Mouse (Mus musculus) intestine, embryonic 14.5 days (tissue): ENCODE results near the gene Bbip1. TPM values are rescaled to one million over a fixed set of nuclear protein-coding genes. Genes with fewer than 3 reads are reported as not detected.
A peak's percentile ranks its signal among the peaks of the same experiment; 100 is the strongest.
"Not testable (repeated sequence)": the region's sequence is repeated elsewhere in the genome, so short reads cannot be mapped to it uniquely, and the experiment has no call there.

ENCODE experiments used
- ATAC-seq: fragments of 200-750 bp; cut with Nextera tagmentation; replicated peaks from 2 replicates; pipeline ENCODE4 v1.8.0; 2017; ENCODE audit warnings: low read depth, moderate number of reproducible peaks, moderate TSS enrichment, moderate library complexity; ENCODE audit not compliant: low FRiP score, low TSS enrichment
- DNase-seq: peaks from one replicate; pipeline ENCODE4 v3.0.0-alpha.2; 2018; ENCODE audit warnings: low spot score
- H3K27ac ChIP-seq: fragments of 300-500 bp; sonication (generic); 2 replicates; pipeline ENCODE4 v1.5.1; 2014; ENCODE audit warnings: low read depth, mild to moderate bottlenecking, control low read depth
- H3K27me3 ChIP-seq: fragments of 300-500 bp; sonication (generic); replicated peaks from 2 replicates; pipeline ENCODE4 v1.6.1; 2014; ENCODE audit warnings: low read length, control low read depth; ENCODE audit not compliant: control insufficient read depth, insufficient read depth
- H3K36me3 ChIP-seq: fragments of 300-500 bp; sonication (generic); 2 replicates; pipeline ENCODE4 v1.6.1; 2014; ENCODE audit warnings: low read length, control low read depth; ENCODE audit not compliant: control insufficient read depth, insufficient read depth
- H3K4me1 ChIP-seq: fragments of 300-500 bp; sonication (generic); replicated peaks from 2 replicates; pipeline ENCODE4 v1.6.1; 2014; ENCODE audit warnings: low read length, control low read depth, mixed read lengths; ENCODE audit not compliant: control insufficient read depth, insufficient read depth
- H3K4me2 ChIP-seq: fragments of 300-500 bp; sonication (generic); 2 replicates; pipeline ENCODE4 v1.6.1; 2014; ENCODE audit warnings: low read length
- H3K4me3 ChIP-seq: fragments of 300-500 bp; sonication (generic); 2 replicates; pipeline ENCODE4 v1.5.1; 2014; ENCODE audit warnings: low read depth, low read length, control low read depth, mixed read lengths
- H3K9ac ChIP-seq: fragments of 300-500 bp; sonication (generic); 2 replicates; pipeline ENCODE4 v1.6.1; 2014; ENCODE audit warnings: mild to moderate bottlenecking, low read length
- H3K9me3 ChIP-seq: fragments of 300-500 bp; sonication (generic); 2 replicates; pipeline ENCODE4 v1.6.1; 2016; ENCODE audit warnings: low read length, control low read depth; ENCODE audit not compliant: control insufficient read depth
- WGBS: fragments of 180-500 bp; shearing (Covaris S2); extraction: QIAGEN DNeasy Blood & Tissue Kit; methylation state at CpG from one replicate; pipeline ENCODE4 v1.1.7; 2014; 5-methylcytosine and 5-hydroxymethylcytosine counted together
- polyA plus RNA-seq: library from polyadenylated mRNA; unstranded; fragments of >200 nt; fragmentation: Nextera tagmentation; extraction: Ambion mirVana; gene quantifications from 2 replicates; pipeline ENCODE4 v1.2.1, GENCODE M21; 2014

Bbip1 gene
- polyA plus RNA-seq, 1 experiment from 2014 or later: 89.9 TPM

DNA sequence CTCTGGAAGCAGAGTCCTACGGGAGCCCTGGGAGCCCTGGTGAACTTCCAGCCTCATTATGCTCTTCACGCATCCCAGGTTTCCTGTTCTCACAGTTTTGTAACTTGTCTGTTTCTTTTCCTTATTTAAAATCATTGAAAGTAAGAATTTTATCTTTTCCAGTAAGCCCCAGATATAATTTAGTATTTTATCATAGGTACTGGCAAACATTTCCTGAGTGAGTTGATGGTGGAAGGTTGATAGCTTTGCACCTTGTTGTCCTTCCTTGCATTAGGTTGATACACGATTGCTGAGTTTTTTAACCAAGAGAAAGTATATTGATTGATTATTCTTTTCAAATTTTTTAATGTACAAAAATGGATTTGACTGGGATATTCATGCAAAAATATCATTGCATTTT is 24.8 kb upstream of the Bbip1 start:
- Histone ChIP-seq H3K36me3 (no peaks in the 10 kb centered on the region), H3K27ac (no peak overlapping the region), H3K9me3 (no peaks in the 10 kb centered on the region), H3K9ac (no peak overlapping the region), H3K4me3 (no peak overlapping the region), H3K4me1 (no peaks in the 10 kb centered on the region), H3K27me3 (no peaks in the 10 kb centered on the region), H3K4me2 (no peak overlapping the region)
- ATAC-seq: no peak
- WGBS: 90% methylated on average over 3 of the region's 3 CpGs
- no peak for DNase-seq

DNA sequence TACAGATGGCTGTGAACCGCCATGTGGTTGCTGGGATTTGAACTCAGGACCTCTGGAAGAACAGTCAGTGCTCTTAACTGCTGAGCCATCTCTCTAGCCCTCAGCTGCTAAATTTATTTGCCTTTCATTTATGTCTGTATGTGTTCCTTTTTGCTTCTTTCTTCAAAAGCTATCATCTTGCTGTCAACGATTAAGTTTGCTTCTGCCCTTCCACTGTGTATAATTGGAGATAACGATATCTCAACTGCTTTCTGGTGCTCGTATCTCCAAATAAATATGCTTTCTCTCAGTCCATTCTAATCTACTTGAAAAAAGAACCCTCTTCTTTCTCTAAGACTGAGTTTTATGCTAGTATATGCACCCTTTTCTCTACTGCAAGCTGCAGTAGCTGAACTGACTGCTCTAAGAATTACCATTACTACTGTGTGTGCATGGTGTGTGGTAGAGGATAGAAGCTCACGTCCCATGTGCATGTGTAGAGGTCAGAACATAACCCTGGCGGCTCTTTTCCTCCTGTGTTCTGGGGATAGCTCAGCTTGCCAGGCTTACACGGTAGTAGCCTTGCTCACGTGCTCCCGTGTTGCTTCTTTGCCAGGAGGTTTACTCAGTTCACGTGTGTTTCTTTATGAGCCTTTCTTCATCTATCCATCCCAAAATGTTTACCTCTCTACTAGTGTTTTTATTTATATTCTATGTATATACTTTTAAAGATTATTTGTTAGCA is 20.6 kb upstream of the Bbip1 start:
- no peaks in the 10 kb centered on the region for H3K36me3 ChIP-seq
- H3K9me3 ChIP-seq: no peaks in the 10 kb centered on the region
- ATAC-seq: no peak
- no peak overlapping the region for H3K4me3 ChIP-seq
- H3K9ac ChIP-seq: no peak overlapping the region
- WGBS: 87% methylated on average over 10 of the region's 10 CpGs
- no peaks in the 10 kb centered on the region for H3K4me1 ChIP-seq
- DNase-seq: no peak
- H3K27ac ChIP-seq: no peak overlapping the region
- H3K27me3 ChIP-seq: no peaks in the 10 kb centered on the region
- no peak overlapping the region for H3K4me2 ChIP-seq

DNA sequence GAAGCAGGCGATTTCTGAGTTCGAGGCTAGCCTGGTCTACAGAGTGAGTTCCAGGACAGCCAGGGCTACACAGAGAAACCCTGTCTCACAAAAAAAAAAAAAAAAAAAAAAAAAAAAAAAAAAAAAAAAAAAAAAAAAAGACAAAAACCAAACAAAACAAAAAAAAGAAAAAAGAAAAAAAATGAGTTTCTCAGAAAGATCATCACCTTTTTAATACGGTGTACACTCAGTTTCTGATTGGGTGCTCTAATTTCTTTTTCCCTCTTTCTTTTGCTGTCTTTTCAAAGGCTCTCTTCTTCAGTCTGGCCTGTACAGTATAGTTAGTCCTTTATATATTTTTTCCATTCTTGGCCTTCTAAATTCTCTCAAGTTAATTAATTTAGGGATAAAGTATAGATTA is 19.9 kb upstream of the Bbip1 start:
- H3K4me2 ChIP-seq, H3K4me1 ChIP-seq, H3K36me3 ChIP-seq, DNase-seq, H3K27ac ChIP-seq, H3K27me3 ChIP-seq, H3K4me3 ChIP-seq, H3K9ac ChIP-seq, ATAC-seq, H3K9me3 ChIP-seq: not testable (repeated sequence)
- 92% methylated on average over 3 of the region's 3 CpGs for WGBS

DNA sequence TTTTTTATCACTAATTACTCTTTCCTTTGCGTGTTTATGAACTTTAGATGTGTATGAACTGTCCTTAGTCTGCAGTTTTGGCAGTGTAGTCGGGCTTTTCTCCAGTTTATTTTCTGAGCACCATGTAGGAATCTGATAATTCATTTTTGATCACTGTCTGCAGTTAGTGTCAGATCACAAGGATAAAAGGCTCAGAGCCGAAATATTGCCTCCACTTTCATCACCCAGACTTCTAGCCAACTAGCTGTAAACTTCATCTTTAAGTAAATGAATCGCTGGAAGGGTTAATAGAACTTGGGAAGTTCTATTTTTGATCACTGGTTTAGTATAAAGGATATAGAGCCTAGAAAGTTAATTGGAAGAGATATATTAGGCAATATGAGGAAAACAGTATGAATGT is 18.1 kb upstream of the Bbip1 start:
- no peak for ATAC-seq
- Histone ChIP-seq H3K4me1 (no peaks in the 10 kb centered on the region), H3K27me3 (no peaks in the 10 kb centered on the region), H3K9me3 (no peaks in the 10 kb centered on the region), H3K27ac (no peak overlapping the region), H3K36me3 (no peaks in the 10 kb centered on the region), H3K4me2 (no peak overlapping the region), H3K4me3 (no peak overlapping the region), H3K9ac (no peak overlapping the region)
- WGBS: 86% methylated on average over 4 of the region's 4 CpGs
- DNase-seq: no peak

DNA sequence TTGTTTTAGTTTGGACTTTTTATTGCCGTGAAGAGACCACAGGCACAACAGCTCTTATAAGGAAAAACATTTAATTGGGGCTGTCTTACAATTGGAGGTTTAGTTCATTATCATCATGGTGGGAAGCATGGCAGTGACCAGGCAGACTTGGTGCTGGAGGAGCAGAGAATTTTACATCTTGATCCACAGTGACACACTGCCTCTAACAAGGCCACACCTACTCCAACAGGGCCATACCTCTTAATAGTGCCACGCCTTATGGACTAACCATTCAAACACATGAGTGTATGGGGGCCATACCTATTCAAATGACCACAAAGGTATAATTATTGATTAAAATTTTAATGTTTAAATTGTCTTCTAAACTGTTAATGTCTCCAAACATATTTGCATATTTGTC is 13.1 kb upstream of the Bbip1 start:
- Histone ChIP-seq H3K4me3 (no peak overlapping the region), H3K9me3 (no peaks in the 10 kb centered on the region), H3K4me2 (no peak overlapping the region), H3K4me1 (0 out of 2 replicates have a peak, but pooled peaks cover 5% of the 10 kb centered on the region), H3K36me3 (no peaks in the 10 kb centered on the region), H3K27ac (no peak overlapping the region), H3K9ac (no peak overlapping the region), H3K27me3 (no peaks in the 10 kb centered on the region)
- ATAC-seq: no peak
- 89% methylated on average over 2 of the region's 2 CpGs for WGBS
- DNase-seq: no peak

DNA sequence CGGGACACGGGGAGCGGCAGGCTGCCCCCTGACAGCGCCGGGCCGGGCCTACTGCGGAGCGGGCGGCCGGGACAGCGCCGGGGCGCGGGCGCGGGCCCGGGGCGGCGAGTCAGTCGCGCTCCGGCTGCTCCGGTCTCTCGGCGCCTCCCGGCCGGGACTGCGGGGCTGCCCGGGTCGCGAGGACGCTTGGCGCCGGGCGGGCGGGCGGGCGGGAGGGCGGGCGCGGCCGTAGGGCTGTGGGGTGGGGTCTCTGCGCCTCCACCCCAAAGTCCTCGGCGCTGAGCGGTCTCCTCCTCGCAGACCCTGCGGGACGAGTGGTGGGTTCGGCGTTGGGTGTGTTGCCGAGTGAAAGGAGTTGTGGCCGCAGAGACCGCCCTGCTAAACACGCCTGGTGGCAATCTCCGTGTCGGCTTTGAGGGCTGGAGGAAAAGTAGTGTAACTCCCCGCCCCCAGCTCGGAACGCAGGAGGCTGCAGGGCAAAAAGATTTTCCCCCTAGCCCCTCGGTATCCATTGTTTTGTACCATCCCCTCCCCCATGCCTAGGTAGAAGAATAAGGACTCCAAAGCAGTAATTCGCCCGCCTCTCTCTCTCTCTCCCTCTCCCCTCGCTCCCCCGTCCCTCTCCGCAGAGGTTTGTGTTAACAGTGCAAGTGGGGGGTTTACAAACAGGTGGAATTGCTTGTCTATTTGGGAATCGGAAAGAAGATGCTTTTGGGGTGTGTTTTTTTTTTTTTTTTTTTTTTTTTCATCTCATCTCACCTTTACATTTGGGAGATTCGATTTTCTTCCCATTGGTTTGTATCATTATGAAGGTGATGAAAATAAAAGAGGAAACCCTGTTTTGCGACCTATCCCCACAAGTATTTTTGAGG is 980 bp upstream of the Bbip1 start:
- Histone ChIP-seq H3K9me3 (no peaks in the 10 kb centered on the region), H3K27me3 (no peaks in the 10 kb centered on the region)
- peak; percentile 10 for ATAC-seq

DNA sequence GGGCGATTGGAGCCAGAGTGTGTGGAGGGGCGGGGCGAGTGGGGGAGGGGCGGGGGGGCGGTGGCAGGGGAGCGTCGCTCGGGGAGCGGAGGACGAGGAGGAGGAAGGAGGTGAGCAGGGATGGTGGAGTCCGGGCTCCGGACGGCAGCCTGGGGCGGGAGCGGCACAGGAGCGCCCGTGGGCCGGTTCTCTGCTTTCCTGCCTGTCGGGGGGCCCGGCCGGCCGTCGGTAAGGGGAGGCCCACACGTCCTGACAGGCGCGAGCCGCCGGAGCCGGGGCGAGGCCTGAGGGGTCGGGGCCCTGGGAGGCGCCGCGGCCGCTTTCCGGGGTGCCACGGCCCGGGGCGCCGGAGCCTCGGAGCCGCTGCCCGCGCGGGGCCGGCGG is 351 bp upstream of the Bbip1 start:
- Histone ChIP-seq H3K36me3 (no peaks in the 10 kb centered on the region), H3K27ac (peak overlapping the region; percentile 97), H3K9ac (peak overlapping the region; percentile 92), H3K4me3 (peak overlapping the region; percentile 74), H3K9me3 (no peaks in the 10 kb centered on the region), H3K27me3 (no peaks in the 10 kb centered on the region), H3K4me2 (peak overlapping the region; percentile 49), H3K4me1 (peaks cover 19% of the 10 kb centered on the region; the same call in 1 of the 2 replicates)
- WGBS: under 1% methylated on average over 25 of the region's 47 CpGs
- no peak for DNase-seq
- no peak; the same call in 1 of the 2 replicates for ATAC-seq

More for the DNA sequence above, 980 bp upstream of the Bbip1 start:
- Histone ChIP-seq H3K4me3 (peak overlapping the region; percentile 74), H3K4me2 (peak overlapping the region; percentile 49), H3K27ac (peak overlapping the region; percentile 97), H3K4me1 (peaks cover 19% of the 10 kb centered on the region; the same call in 1 of the 2 replicates), H3K36me3 (no peaks in the 10 kb centered on the region), H3K9ac (peak overlapping the region; percentile 92)
- DNase-seq: peak; percentile 84
- under 1% methylated on average over 35 of the region's 69 CpGs for WGBS

DNA sequence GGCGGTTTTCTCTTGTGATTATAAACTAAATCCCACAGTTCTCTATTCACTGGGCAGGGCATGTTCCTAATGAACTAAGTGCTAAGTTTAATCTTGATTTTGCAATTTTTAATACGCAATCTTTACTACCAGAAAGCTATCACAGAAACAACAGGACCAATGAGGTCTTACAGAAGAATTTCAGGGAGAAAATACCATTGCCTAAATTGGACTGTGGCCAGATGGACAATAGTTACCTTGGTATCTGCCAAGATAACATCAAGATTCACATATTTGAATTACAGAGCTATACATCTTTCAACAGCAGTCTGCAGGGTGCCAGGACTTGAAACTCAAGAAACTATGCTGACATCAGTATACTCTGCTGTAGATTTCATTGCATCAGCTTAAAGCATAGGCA is 2.1 kb downstream of the Bbip1 start:
- Histone ChIP-seq H3K36me3 (peaks cover 17% of the 10 kb centered on the region), H3K4me3 (no peak overlapping the region), H3K4me2 (no peak overlapping the region), H3K27me3 (no peaks in the 10 kb centered on the region), H3K9me3 (no peaks in the 10 kb centered on the region), H3K27ac (no peak overlapping the region), H3K4me1 (peaks cover 17% of the 10 kb centered on the region; the same call in 1 of the 2 replicates), H3K9ac (no peak overlapping the region)
- 89% methylated on average over 2 of the region's 2 CpGs for WGBS
- DNase-seq (no peak), ATAC-seq (no peak)
